22 mouse cellular contexts compared by ENCODE assay signal in genomic region chr12:16233559-16233958, GRCm38 (mm10).
DNase-seq lines count a peak whose midpoint lies in the region; ATAC-seq and TF ChIP-seq lines count a peak whose summit lies in the region.
"Had no signal": no experiment of that assay in that cellular context is flagged by ENCODE, and none has a peak within 500 bp of the region (broad histone marks: within the 10 kb centered on the region; RNA-seq: fewer than 3 reads in every experiment).

No protein-coding gene starts in this region.

- no peaks in the 10 kb centered on the region for H3K36me3 ChIP-seq in thymus, adult 2 months (ENCODE audit: control insufficient read depth, insufficient read depth, low read length)
- H3K36me3 ChIP-seq in stomach, postnatal 0 days (ENCODE audit: control insufficient read depth, insufficient read depth, low read length) = no peaks in the 10 kb centered on the region
- H3K36me3 ChIP-seq: forebrain, embryonic 10.5 days; hindbrain, embryonic 15.5 days; limb, embryonic 10.5 days had no signal

- WGBS in thymus, adult 2 months = 98% methylated on average over 3 of the region's 3 CpGs
- 91% methylated on average over 3 of the region's 3 CpGs for WGBS in stomach, postnatal 0 days

- no peak for TF ChIP-seq CTCF in thymus, adult 2 months (IDR thresholded peaks at IDR 0.05; ENCODE audit: borderline replicate concordance, control insufficient read depth, extremely low read depth, insufficient read depth, low read length, poor library complexity)
- peak; percentile 31 for TF ChIP-seq CTCF in stomach, postnatal 0 days (IDR thresholded peaks at IDR 0.05; ENCODE audit: low read depth)

- H3K4me1 ChIP-seq in thymus, adult 2 months (replicated peaks; ENCODE audit: control insufficient read depth, insufficient read depth, low read length) = no peaks in the 10 kb centered on the region
- H3K4me1 ChIP-seq in stomach, postnatal 0 days (replicated peaks; ENCODE audit: control insufficient read depth, insufficient read depth) = no peaks in the 10 kb centered on the region
- H3K4me1 ChIP-seq: hindbrain, embryonic 15.5 days; limb, embryonic 10.5 days had no signal

- H3K27ac ChIP-seq in thymus, adult 2 months (ENCODE audit: control insufficient read depth, insufficient read depth, low read length) = no peak overlapping the region
- no peak overlapping the region for H3K27ac ChIP-seq in stomach, postnatal 0 days (replicated peaks)
- H3K27ac ChIP-seq: forebrain, embryonic 10.5 days; hindbrain, embryonic 15.5 days; left cerebral cortex, adult 2 months; limb, embryonic 10.5 days had no signal

- H3K9me3 ChIP-seq in stomach, postnatal 0 days (ENCODE audit: control insufficient read depth, low read length) = no peaks in the 10 kb centered on the region
- H3K9me3 ChIP-seq: forebrain, embryonic 10.5 days; hindbrain, embryonic 15.5 days; limb, embryonic 10.5 days had no signal

- H3K4me3 ChIP-seq in thymus, adult 2 months (ENCODE audit: control insufficient read depth, insufficient read depth, low read length) = no peak overlapping the region
- H3K4me3 ChIP-seq in stomach, postnatal 0 days (ENCODE audit: low read depth, low read length) = no peak overlapping the region
- H3K4me3 ChIP-seq: forebrain, embryonic 10.5 days; hindbrain, embryonic 15.5 days; left cerebral cortex, adult 2 months; limb, embryonic 10.5 days had no signal

- peak; percentile 12 for DNase-seq in adrenal gland, postnatal 25 days
- DNase-seq in adrenal gland, adult 2 months = no peak
- peak; percentile 18 for DNase-seq in kidney, adult 9 months
- no peak for DNase-seq in kidney, postnatal 14 days
- peak; percentile 5 for DNase-seq in thymus, postnatal 25 days
- DNase-seq in thymus, adult 2 months = no peak
- no peak for DNase-seq in stomach, postnatal 0 days (ENCODE audit: low spot score)
- no peak for DNase-seq in ovary, adult 18-20 months (ENCODE audit: low spot score)
- DNase-seq: adrenal gland, postnatal 14 days; cerebellum, adult 18-20 months; cerebellum, postnatal 36 days; gastrocnemius, postnatal 14 days; heart, adult 18-20 months; heart, postnatal 4 days; lung, adult 2 months; lung, postnatal 4 days had no signal

- no peak for TF ChIP-seq EP300 in stomach, postnatal 0 days (optimal IDR thresholded peaks at IDR 0.05)

- no peak overlapping the region for H3K9ac ChIP-seq in stomach, postnatal 0 days (ENCODE audit: low read length)
- H3K9ac ChIP-seq: hindbrain, embryonic 15.5 days had no signal

- ATAC-seq in stomach, postnatal 0 days (ENCODE audit: low FRiP score, low TSS enrichment) = no peak

- no peaks in the 10 kb centered on the region for H3K27me3 ChIP-seq in thymus, adult 2 months (ENCODE audit: control insufficient read depth, insufficient read depth, low read length)
- H3K27me3 ChIP-seq in stomach, postnatal 0 days (ENCODE audit: control insufficient read depth, insufficient read depth, low read length) = no peaks in the 10 kb centered on the region
- H3K27me3 ChIP-seq: hindbrain, embryonic 15.5 days had no signal

- TF ChIP-seq POLR2A in thymus, adult 2 months (IDR thresholded peaks at IDR 0.05; ENCODE audit: control insufficient read depth, extremely low read depth, insufficient read depth, low read length, poor library complexity) = no peak

- no peak overlapping the region for H3K4me2 ChIP-seq in stomach, postnatal 0 days (replicated peaks; ENCODE audit: low read depth)
- H3K4me2 ChIP-seq: hindbrain, embryonic 15.5 days; liver, embryonic 11.5 days; midbrain, embryonic 11.5 days had no signal

Comparison
In these comparisons a context has a peak if more than half of its experiments do, and no peak if none do; other contexts are left out.
1. DNase-seq: peak in adrenal gland, postnatal 25 days (single experiment), kidney, adult 9 months (single experiment) and thymus, postnatal 25 days (single experiment); none in adrenal gland, adult 2 months (single experiment), kidney, postnatal 14 days (single experiment), thymus, adult 2 months (single experiment), stomach, postnatal 0 days (single experiment) and ovary, adult 18-20 months (single experiment).